Mouse (Mus musculus): ENCODE data around the gene Setd4.

- no peak for TF ChIP-seq CTCF (IDR thresholded peaks at IDR 0.05; ENCODE audit: low read depth)
- TF ChIP-seq EP300 (IDR thresholded peaks at IDR 0.05; ENCODE audit: low read depth) = no peak
These were observed 7.1 kb downstream of the Setd4 start for GRCm38 (mm10) chr16:93596807-93597206.
